Mouse (Mus musculus) embryonic facial prominence, embryonic 11.5 days (tissue): Measurements from ENCODE around the gene Abl1. TPM values are rescaled to one million over a fixed set of nuclear protein-coding genes. Genes with fewer than 3 reads are reported as not detected.
A peak's percentile ranks its signal among the peaks of the same experiment; 100 is the strongest.

Experiments used
- ATAC-seq: fragments of 200-750 bp; cut with Nextera tagmentation; replicated peaks from 2 replicates; pipeline ENCODE4 v1.8.0; 2017; ENCODE audit warnings: low read depth; ENCODE audit not compliant: insufficient number of reproducible peaks, low FRiP score, low TSS enrichment
- DNase-seq: peaks from one replicate; pipeline ENCODE4 v3.0.0-alpha.2; 2015; ENCODE audit warnings: low spot score
- H3K27ac ChIP-seq: fragments of 300-500 bp; sonication (generic); replicated peaks from 2 replicates; pipeline ENCODE4 v1.5.1; 2014; ENCODE audit warnings: mild to moderate bottlenecking, low read depth, low read length, control low read depth
- H3K27me3 ChIP-seq: fragments of 300-500 bp; sonication (generic); 2 replicates; pipeline ENCODE4 v1.6.1; 2014; ENCODE audit warnings: mild to moderate bottlenecking, low read length, moderate library complexity, mixed read lengths; ENCODE audit not compliant: control insufficient read depth, insufficient read depth
- H3K36me3 ChIP-seq: fragments of 300-500 bp; sonication (generic); replicated peaks from 2 replicates; pipeline ENCODE4 v1.6.1; 2014; ENCODE audit warnings: low read depth, mild to moderate bottlenecking, low read length, moderate library complexity, mixed read lengths; ENCODE audit not compliant: control insufficient read depth, insufficient read depth
- H3K4me1 ChIP-seq: fragments of 300-500 bp; sonication (generic); 2 replicates; pipeline ENCODE4 v1.6.1; 2014; ENCODE audit warnings: low read length, mixed read lengths; ENCODE audit not compliant: control insufficient read depth, insufficient read depth
- H3K4me2 ChIP-seq: fragments of 300-500 bp; sonication (generic); 2 replicates; pipeline ENCODE4 v1.6.1; 2014; ENCODE audit warnings: low read depth, mild to moderate bottlenecking, control low read depth, low read length, moderate library complexity
- H3K4me3 ChIP-seq: fragments of 300-500 bp; sonication (generic); 2 replicates; pipeline ENCODE4 v1.5.1; 2014; ENCODE audit warnings: low read depth, low read length, control low read depth
- H3K9ac ChIP-seq: fragments of 300-500 bp; sonication (generic); replicated peaks from 2 replicates; pipeline ENCODE4 v1.6.1; 2014; ENCODE audit warnings: mild to moderate bottlenecking, control low read depth, low read length
- H3K9me3 ChIP-seq: fragments of 300-500 bp; sonication (generic); replicated peaks from 2 replicates; pipeline ENCODE4 v1.6.1; 2016; ENCODE audit warnings: mild to moderate bottlenecking, low read length, inconsistent platforms, mixed read lengths; ENCODE audit not compliant: control insufficient read depth
- WGBS: fragments of 180-500 bp; shearing (Covaris S2); extraction: QIAGEN DNeasy Blood & Tissue Kit; methylation state at CpG from one replicate; pipeline ENCODE4 v1.1.7; 2014; 5-methylcytosine and 5-hydroxymethylcytosine counted together
- polyA plus RNA-seq: library from polyadenylated mRNA; unstranded; fragments of >200 nt; fragmentation: Nextera tagmentation; extraction: Ambion mirVana; gene quantifications from 2 replicates; pipeline ENCODE4 v1.2.1, GENCODE M21; 2014

Abl1 gene
- polyA plus RNA-seq, 1 experiment from 2014 or later, result 39.5 TPM

DNA sequence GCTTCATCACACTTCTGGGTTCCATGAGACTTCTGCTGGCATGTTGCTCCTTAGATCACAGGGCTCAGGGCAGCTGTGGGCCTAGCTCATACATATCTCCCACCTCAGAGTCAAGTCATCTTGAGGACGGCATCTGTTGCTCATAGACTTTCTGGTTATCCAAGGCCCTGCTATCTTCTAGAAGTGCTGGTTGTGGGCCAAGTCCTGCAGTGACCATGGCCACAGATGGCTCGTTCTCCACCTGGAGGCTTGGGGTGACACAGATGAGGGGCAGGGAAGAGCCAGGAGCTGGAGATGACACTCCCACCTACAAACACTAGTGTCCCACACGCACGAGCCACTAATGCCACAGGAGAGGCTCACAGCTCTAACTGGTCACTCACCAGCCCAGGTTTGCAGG lies 125.5 kb downstream of the Abl1 start:
- 88% methylated on average over 4 of the region's 4 CpGs for WGBS
- no peak for ATAC-seq
- no peaks in the 10 kb centered on the region for H3K36me3 ChIP-seq

DNA sequence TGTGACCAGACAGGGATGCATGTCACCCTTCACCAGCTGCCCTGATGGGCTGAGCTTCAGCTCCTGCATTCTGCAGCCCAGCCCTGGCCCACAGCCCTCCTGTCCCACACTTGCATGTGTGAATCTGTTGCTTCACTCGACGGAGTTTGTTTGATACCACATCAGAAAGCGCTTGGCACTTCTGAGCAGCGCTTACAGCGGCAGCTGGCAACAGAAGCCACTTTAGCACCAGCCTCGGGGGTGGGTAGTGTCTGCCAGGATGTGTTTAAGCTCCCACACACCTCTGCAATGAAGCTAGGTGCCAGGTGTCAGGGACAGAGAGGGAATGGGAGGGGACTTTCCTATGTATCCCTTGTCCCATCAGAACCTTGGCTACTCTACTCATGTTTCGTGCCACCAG lies 126.5 kb downstream of the Abl1 start:
- no peak for ATAC-seq
- 76% methylated on average over 7 of the region's 7 CpGs for WGBS

More for the DNA sequence above, 125.5 kb downstream of the Abl1 start:
- H3K9ac ChIP-seq, result no peak overlapping the region
- no peak overlapping the region for H3K4me3 ChIP-seq
- H3K27ac ChIP-seq, result no peak overlapping the region
- H3K9me3 ChIP-seq, result no peaks in the 10 kb centered on the region
- no peak for DNase-seq
- H3K4me1 ChIP-seq, result peaks cover 12% of the 10 kb centered on the region
- no peaks in the 10 kb centered on the region for H3K27me3 ChIP-seq
- H3K4me2 ChIP-seq, result no peak overlapping the region

DNA sequence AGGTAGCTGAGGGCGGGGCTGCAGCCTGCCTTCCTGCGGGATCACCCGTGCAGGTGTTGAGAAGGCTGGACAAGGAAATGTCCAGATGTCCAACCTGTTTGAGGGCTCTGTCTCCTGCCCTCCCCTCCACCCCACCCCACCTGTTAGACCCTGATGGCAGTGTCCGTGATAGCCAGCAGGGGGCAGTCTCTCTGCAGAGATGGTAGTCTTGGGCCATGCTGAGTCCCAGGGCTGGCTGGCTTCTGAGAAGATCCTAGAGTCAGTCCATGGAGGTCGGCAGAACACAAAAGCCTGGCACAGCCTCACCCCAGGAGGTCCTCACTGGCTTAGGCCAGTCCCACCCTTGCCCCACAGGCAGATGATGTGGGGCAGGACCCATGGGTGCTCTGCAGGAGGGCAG lies 127.2 kb downstream of the Abl1 start:
- no peaks in the 10 kb centered on the region for H3K27me3 ChIP-seq
- H3K4me3 ChIP-seq, result no peak overlapping the region
- H3K4me1 ChIP-seq, result peaks cover 2% of the 10 kb centered on the region; the same call in 1 of the 2 replicates
- DNase-seq, result peak; percentile 74
- H3K27ac ChIP-seq, result no peak overlapping the region
- WGBS, result 26% methylated on average over 5 of the region's 5 CpGs
- no peak overlapping the region for H3K4me2 ChIP-seq
- no peak overlapping the region for H3K9ac ChIP-seq
- H3K36me3 ChIP-seq, result no peaks in the 10 kb centered on the region
- no peak; the same call in 1 of the 2 replicates for ATAC-seq
- H3K9me3 ChIP-seq, result no peaks in the 10 kb centered on the region

More for the DNA sequence above, 126.5 kb downstream of the Abl1 start:
- H3K27me3 ChIP-seq, result no peaks in the 10 kb centered on the region
- no peak overlapping the region for H3K4me2 ChIP-seq
- no peak overlapping the region for H3K4me3 ChIP-seq
- no peaks in the 10 kb centered on the region for H3K36me3 ChIP-seq
- H3K27ac ChIP-seq, result no peak overlapping the region
- DNase-seq, result no peak
- no peaks in the 10 kb centered on the region for H3K9me3 ChIP-seq
- H3K9ac ChIP-seq, result no peak overlapping the region
- H3K4me1 ChIP-seq, result peaks cover 8% of the 10 kb centered on the region; the same call in 1 of the 2 replicates

DNA sequence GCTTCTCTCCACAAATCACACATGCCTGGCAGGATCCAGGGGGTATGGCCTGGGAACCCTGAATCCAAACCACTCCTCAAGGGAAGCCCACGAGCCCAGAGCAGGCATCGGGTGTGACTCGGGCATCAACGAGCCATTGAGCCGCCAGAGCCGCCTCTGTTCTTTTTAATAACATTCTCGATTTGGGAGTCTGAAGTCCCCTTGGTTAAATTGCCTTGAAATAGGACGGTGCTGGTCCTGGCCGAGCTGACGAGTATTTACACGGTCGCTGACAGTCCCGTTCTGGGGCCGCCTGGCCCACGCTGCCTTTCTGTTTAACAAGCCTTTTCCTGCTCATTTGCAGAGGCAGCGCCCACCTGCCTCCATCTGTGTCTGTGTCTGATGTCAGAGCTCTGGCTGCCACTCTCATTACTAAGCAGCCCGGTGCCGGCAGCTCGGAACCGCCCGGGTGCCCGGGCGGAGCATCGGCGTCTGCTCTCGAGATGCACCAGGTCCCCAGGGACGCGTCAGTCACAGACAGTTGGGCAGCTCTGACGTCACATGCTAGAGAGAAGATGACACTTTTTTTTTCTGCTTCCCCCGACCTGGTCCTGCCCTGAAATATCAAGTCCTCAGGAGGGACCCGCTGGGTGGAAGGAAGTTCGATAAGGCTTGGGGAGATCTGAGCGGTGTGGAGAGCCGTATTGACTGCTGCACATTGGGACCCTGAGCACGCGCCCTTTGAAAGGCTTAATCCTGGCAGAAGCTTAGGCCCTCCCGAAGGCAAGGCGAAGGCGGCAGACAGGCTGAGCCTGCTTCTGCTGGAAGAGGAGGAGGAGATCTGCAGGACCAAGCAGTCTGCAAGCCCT lies 134.6 kb downstream of the Abl1 start:
- peak overlapping the region; percentile 36 for H3K4me2 ChIP-seq
- H3K36me3 ChIP-seq, result no peaks in the 10 kb centered on the region
- peaks cover 7% of the 10 kb centered on the region for H3K27me3 ChIP-seq
- no peak overlapping the region for H3K4me3 ChIP-seq
- no peaks in the 10 kb centered on the region for H3K9me3 ChIP-seq
- no peak overlapping the region for H3K27ac ChIP-seq
- peak overlapping the region; percentile 25; the same call in 1 of the 2 replicates for H3K9ac ChIP-seq
- ATAC-seq, result peak; percentile 55; the same call in 1 of the 2 replicates
- H3K4me1 ChIP-seq, result peaks cover 10% of the 10 kb centered on the region
- peak; percentile 32 for DNase-seq
- WGBS, result 17% methylated on average over 39 of the region's 39 CpGs

DNA sequence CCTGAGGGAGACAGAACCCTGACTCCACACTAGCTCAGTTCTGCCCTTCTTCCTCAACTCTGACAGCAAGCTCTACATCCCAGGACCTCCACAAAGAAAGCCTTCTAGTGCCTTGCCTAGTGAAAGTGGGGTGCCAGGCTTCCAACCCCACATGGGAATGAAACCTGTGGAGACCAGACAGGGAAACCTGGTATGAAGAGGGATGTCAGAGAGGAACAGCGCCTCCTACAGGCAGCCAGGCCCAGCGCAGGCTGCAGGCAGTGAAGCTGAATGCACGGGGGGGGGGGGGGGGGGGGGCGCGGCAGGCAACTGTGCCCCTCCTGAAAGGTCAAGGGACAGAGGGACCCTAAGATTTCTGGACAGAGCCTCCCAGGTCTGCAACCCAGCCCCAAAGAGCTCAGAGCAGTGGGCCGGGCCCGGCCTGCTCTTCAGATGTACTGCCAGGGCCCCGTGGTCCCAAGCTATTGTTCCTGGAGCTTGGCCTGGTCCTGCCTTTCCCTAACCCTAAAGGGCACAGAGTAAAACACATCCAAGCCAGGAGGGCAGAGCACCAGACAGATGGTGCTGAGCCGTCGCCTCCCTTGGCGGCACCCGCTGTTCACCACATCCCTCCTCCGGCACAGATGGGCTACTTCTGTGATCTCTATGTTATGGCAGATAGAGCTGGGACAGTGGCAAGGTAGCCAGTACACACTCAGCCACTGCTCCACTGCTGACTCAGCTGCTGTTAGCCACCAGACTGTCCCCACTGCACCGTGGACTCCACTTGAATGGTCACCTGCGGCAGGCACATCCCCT lies 136.0 kb downstream of the Abl1 start:
- peak; percentile 33 for DNase-seq
- no peak for ATAC-seq
- H3K4me3 ChIP-seq, result no peak overlapping the region
- no peaks in the 10 kb centered on the region for H3K9me3 ChIP-seq
- H3K4me1 ChIP-seq, result peaks cover 10% of the 10 kb centered on the region
- H3K4me2 ChIP-seq, result no peak overlapping the region
- peaks cover 7% of the 10 kb centered on the region for H3K27me3 ChIP-seq
- H3K9ac ChIP-seq, result no peak overlapping the region
- H3K27ac ChIP-seq, result no peak overlapping the region
- 77% methylated on average over 12 of the region's 15 CpGs for WGBS
- no peaks in the 10 kb centered on the region for H3K36me3 ChIP-seq

DNA sequence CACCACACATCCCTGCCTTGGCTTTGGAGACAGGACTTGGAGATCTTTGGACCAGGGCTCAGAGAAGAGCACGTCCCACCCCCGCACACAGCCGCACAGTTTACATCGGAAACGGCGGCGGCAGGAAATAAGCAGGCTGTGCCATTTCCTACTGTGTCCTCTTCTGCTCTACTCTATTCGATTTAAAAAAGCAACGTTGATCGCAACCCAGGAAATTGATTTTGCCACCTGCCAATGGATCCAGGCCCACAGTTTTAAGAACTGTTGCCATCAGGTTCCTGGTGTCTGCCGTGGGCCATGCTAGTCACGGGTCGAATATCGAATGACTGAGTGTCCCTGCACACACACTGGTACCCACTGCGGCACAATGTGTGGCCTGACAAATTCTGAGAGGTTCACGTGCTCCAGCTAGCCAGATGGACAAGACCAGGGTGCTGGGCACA lies 137.3 kb downstream of the Abl1 start:
- Histone ChIP-seq H3K4me2 (no peak overlapping the region), H3K4me3 (no peak overlapping the region), H3K4me1 (peaks cover 10% of the 10 kb centered on the region), H3K9me3 (no peaks in the 10 kb centered on the region), H3K27me3 (peaks cover 7% of the 10 kb centered on the region), H3K36me3 (no peaks in the 10 kb centered on the region), H3K9ac (no peak overlapping the region), H3K27ac (no peak overlapping the region)
- DNase-seq (no peak), ATAC-seq (no peak)
- 82% methylated on average over 16 of the region's 16 CpGs for WGBS

DNA sequence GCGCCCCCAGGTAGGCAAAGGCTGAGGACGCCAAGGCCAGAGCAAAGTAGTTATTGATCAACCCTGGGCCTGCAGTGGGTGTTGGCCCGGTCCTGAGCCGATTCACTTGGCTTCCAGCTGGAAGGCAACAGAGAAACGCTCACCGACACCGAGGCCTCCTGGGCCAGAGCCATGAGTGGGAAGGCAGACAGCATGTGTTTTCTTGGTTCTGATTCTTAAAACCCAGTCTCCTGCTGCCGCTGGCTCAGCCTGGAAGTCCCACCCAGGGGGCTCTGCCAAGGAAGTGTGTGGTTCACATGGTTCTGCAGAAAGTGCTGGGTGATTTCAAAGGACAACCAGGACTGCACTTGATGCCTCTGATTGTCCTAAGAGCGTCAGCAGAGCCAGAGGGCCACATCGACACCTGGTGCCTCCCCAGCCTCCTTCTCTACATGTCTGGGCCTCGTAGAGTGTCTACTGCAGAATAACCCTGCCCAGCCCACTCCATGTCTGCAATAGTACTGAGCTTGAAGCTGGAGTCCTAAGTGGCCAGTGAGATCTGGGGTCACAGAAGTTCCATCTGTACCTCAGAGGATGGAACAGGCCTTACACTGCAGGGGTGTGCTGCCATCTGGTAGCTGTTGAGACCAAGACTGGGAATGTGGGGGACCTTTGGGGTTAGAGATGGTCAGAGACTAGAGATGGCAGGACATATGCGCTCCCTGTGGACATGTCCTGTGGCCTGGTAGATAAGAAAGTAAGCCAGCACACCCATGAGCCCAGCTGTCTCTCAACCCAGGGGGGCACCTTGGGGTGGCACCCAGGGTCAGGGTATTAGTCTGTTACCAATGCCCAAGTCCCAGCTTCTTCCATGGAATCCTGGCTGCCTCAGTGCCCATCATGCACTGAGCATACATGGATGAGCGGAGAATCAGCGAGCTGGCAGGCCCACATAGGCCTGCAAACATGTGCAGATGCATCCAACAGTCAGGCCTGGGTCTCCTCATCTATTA lies 138.2 kb downstream of the Abl1 start:
- WGBS, result 87% methylated on average over 14 of the region's 14 CpGs
- Histone ChIP-seq H3K9ac (no peak overlapping the region), H3K4me2 (no peak overlapping the region), H3K4me3 (no peak overlapping the region), H3K4me1 (peaks cover 10% of the 10 kb centered on the region), H3K27me3 (peaks cover 7% of the 10 kb centered on the region), H3K9me3 (no peaks in the 10 kb centered on the region), H3K36me3 (no peaks in the 10 kb centered on the region), H3K27ac (no peak overlapping the region)
- DNase-seq, result no peak
- no peak for ATAC-seq
